ENCODE assay signal across 10 mouse cellular contexts in the genomic region with DNA sequence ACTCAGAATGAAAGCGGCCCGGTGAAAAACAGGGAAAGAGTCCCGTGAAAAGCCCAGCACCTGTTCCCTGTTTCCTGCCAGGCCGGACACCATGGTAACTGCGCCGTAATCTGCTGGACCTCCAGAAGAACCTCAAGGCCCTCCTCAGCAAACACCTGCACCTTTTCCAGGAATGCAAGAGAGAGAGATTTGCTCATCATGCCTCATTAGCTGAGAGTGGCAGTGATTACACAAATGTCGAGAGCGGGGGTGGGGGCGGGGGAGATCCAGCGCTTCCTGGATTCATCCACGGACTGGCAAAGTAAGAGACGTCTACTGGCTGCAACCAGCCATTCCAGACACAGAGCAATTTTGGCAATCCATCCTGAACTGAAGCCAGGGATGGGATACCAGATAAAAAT. TPM values are rescaled to one million over a fixed set of nuclear protein-coding genes. Genes with fewer than 3 reads are reported as not detected.
DNase-seq lines count a peak whose midpoint lies in the region; ATAC-seq and TF ChIP-seq lines count a peak whose summit lies in the region.
"Had no signal": no experiment of that assay in that cellular context is flagged by ENCODE, and none has a peak within 500 bp of the region (broad histone marks: within the 10 kb centered on the region; RNA-seq: fewer than 3 reads in every experiment).

No protein-coding gene starts in this region.

- ATAC-seq in forebrain, embryonic 15.5 days (replicated peaks), result peak; percentile 35
- ATAC-seq in neural tube, embryonic 13.5 days (ENCODE audit: low read depth), result no peak
- ATAC-seq in erythroblast, adult 5-6 weeks (replicated peaks; ENCODE audit: low FRiP score, poor library complexity, severe bottlenecking), result no peak

- intact Hi-C loops in left cerebral cortex, postnatal 10 days (cut with DNase I), result no loop called here

- no peak for TF ChIP-seq CTCF in brain, embryonic 14.5 days (IDR thresholded peaks at IDR 0.05; ENCODE audit: borderline replicate concordance, extremely low read depth, insufficient read depth, insufficient read length)

- 28% methylated on average over 12 of the region's 12 CpGs for WGBS in forebrain, embryonic 15.5 days
- 39% methylated on average over 12 of the region's 12 CpGs for WGBS in neural tube, embryonic 13.5 days

- H3K9ac ChIP-seq in forebrain, embryonic 15.5 days (replicated peaks), result no peak overlapping the region
- H3K9ac ChIP-seq in neural tube, embryonic 13.5 days, result no peak overlapping the region

- H3K4me3 ChIP-seq in forebrain, embryonic 15.5 days, result peak overlapping the region; percentile 15; the same call in 1 of the 2 replicates
- no peak overlapping the region for H3K4me3 ChIP-seq in neural tube, embryonic 13.5 days

- no peaks in the 10 kb centered on the region for H3K27me3 ChIP-seq in forebrain, embryonic 15.5 days
- no peaks in the 10 kb centered on the region for H3K27me3 ChIP-seq in neural tube, embryonic 13.5 days

- no peak for TF ChIP-seq POLR2A in brain, embryonic 14.5 days (IDR thresholded peaks at IDR 0.05; ENCODE audit: borderline replicate concordance, extremely low read depth, insufficient read depth, insufficient read length, poor library complexity, severe bottlenecking)

- H3K4me1 ChIP-seq in forebrain, embryonic 15.5 days, result peaks cover 40% of the 10 kb centered on the region
- H3K4me1 ChIP-seq in neural tube, embryonic 13.5 days (replicated peaks), result peaks cover 25% of the 10 kb centered on the region

- peak; percentile 22 to 28 for DNase-seq in left cerebral cortex, postnatal 10 days (ENCODE audit: extremely low spot score in 1 of 2, low spot score in 2 of 2)
- DNase-seq in left cerebral cortex, adult 11 months (ENCODE audit: low spot score), result no peak
- peak; percentile 84 for DNase-seq in brain, embryonic 14.5 days (ENCODE audit: low read depth)
- DNase-seq in ovary, postnatal 36 days (ENCODE audit: low spot score), result no peak
- DNase-seq in heart, adult 8-10 months (ENCODE audit: low spot score), result no peak

- H3K9me3 ChIP-seq in forebrain, embryonic 15.5 days, result no peaks in the 10 kb centered on the region
- no peaks in the 10 kb centered on the region for H3K9me3 ChIP-seq in neural tube, embryonic 13.5 days

- no peaks in the 10 kb centered on the region for H3K36me3 ChIP-seq in forebrain, embryonic 15.5 days
- H3K36me3 ChIP-seq in neural tube, embryonic 13.5 days, result no peaks in the 10 kb centered on the region
- H3K36me3 ChIP-seq: G1E had no signal

- H3K4me2 ChIP-seq in forebrain, embryonic 15.5 days (replicated peaks), result peak overlapping the region; percentile 33
- H3K4me2 ChIP-seq in neural tube, embryonic 13.5 days, result peak overlapping the region; percentile 23

- H3K27ac ChIP-seq in forebrain, embryonic 15.5 days (replicated peaks), result peak overlapping the region; percentile 41
- no peak overlapping the region for H3K27ac ChIP-seq in neural tube, embryonic 13.5 days (replicated peaks)
- H3K27ac ChIP-seq: kidney, postnatal 0 days had no signal

RNA-seq across cellular contexts. Expression of a gene that starts 9.2 kb away (rescaled TPM):
- total RNA-seq in left cerebral cortex, postnatal 10 days (2021), result 1 to 10 TPM; 1.3 to 1.4 TPM
- polyA plus RNA-seq in brain, embryonic 14.5 days (2012; rRNA removed), result 1.6 and 3.2 TPM in 2 replicates
- 0.11 and 0.33 TPM in 2 replicates for polyA plus RNA-seq in forebrain, embryonic 15.5 days (2015; fragmentation: Nextera tagmentation; extraction: Ambion mirVana)
- polyA plus RNA-seq in neural tube, embryonic 13.5 days (2015; fragmentation: Nextera tagmentation; extraction: Ambion mirVana), result 0.25 and 0.60 TPM in 2 replicates
- not detected in 2 replicates for total RNA-seq in erythroblast, adult 5-6 weeks (2015; ENCODE audit: low replicate concordance)
- total RNA-seq in erythroblast, adult 5-6 weeks (2017; ENCODE audit: low replicate concordance), result not detected in 2 replicates
- total RNA-seq in heart, adult 8-10 months (2022), result not detected
- polyA plus RNA-seq: G1E; kidney, postnatal 0 days had no signal

Comparison
In these comparisons a context has a peak if more than half of its experiments do, and no peak if none do; other contexts are left out.
1. DNase-seq: peak in left cerebral cortex, postnatal 10 days (2 of 2) and brain, embryonic 14.5 days (single experiment); none in left cerebral cortex, adult 11 months (single experiment), ovary, postnatal 36 days (single experiment) and heart, adult 8-10 months (single experiment).